Mouse (Mus musculus): ENCODE measurements around the gene Fcgrt. TPM values are rescaled to one million over a fixed set of nuclear protein-coding genes. Genes with fewer than 3 reads are reported as not detected.
A peak's percentile ranks its signal among the peaks of the same experiment; 100 is the strongest.
"Not testable (repeated sequence)": the region's sequence is repeated elsewhere in the genome, so short reads cannot be mapped to it uniquely, and the experiment has no call there.

Fcgrt gene
- polyA plus RNA-seq, 1 experiment from 2014 or later, result 33.9 TPM

GRCm38 (mm10) chr7:45102940-45103585, 588 bp downstream of the Fcgrt start:
- Histone ChIP-seq H3K4me2 (peak overlapping the region; percentile 26), H3K27me3 (no peaks in the 10 kb centered on the region), H3K9ac (no peak overlapping the region), H3K27ac (replicated peaks) (peak overlapping the region; percentile 50; the same call in 1 of the 2 replicates), H3K4me3 (peak overlapping the region; percentile 18; the same call in 1 of the 2 replicates), H3K4me1 (replicated peaks) (no peaks in the 10 kb centered on the region), H3K36me3 (no peaks in the 10 kb centered on the region), H3K9me3 (no peaks in the 10 kb centered on the region)
- WGBS, result 79% methylated on average over 9 of the region's 9 CpGs
- ATAC-seq (ENCODE audit: low FRiP score, low read depth), result no peak

GRCm38 (mm10) chr7:45102441-45102840, 1.2 kb downstream of the Fcgrt start:
- no peak overlapping the region for H3K4me3 ChIP-seq
- H3K36me3 ChIP-seq, result no peaks in the 10 kb centered on the region
- H3K4me2 ChIP-seq, result peak overlapping the region; percentile 26; the same call in 1 of the 2 replicates
- H3K27me3 ChIP-seq, result no peaks in the 10 kb centered on the region
- H3K9me3 ChIP-seq, result no peaks in the 10 kb centered on the region
- no peak overlapping the region for H3K9ac ChIP-seq
- no peak overlapping the region for H3K27ac ChIP-seq (replicated peaks)
- no peaks in the 10 kb centered on the region for H3K4me1 ChIP-seq (replicated peaks)
- 84% methylated on average over 11 of the region's 11 CpGs for WGBS
- no peak for ATAC-seq (ENCODE audit: low FRiP score, low read depth)

GRCm38 (mm10) chr7:45100046-45100445, 3.6 kb downstream of the Fcgrt start:
- H3K36me3 ChIP-seq, result no peaks in the 10 kb centered on the region
- no peak overlapping the region for H3K4me3 ChIP-seq
- H3K4me1 ChIP-seq (replicated peaks), result no peaks in the 10 kb centered on the region
- no peak overlapping the region for H3K9ac ChIP-seq
- H3K27me3 ChIP-seq, result no peaks in the 10 kb centered on the region
- H3K27ac ChIP-seq (replicated peaks), result no peak overlapping the region
- 95% methylated on average over 6 of the region's 6 CpGs for WGBS
- no peak for ATAC-seq (ENCODE audit: low FRiP score, low read depth)
- H3K4me2 ChIP-seq, result no peak overlapping the region
- no peaks in the 10 kb centered on the region for H3K9me3 ChIP-seq

- Histone ChIP-seq H3K27ac (replicated peaks) (no peak overlapping the region), H3K36me3 (no peaks in the 10 kb centered on the region), H3K9ac (no peak overlapping the region), H3K4me2 (no peak overlapping the region), H3K9me3 (no peaks in the 10 kb centered on the region), H3K27me3 (no peaks in the 10 kb centered on the region), H3K4me1 (replicated peaks) (no peaks in the 10 kb centered on the region), H3K4me3 (no peak overlapping the region)
- WGBS, result 87% methylated on average over 8 of the region's 8 CpGs
- no peak for ATAC-seq (ENCODE audit: low FRiP score, low read depth)
Observed at GRCm38 (mm10) chr7:45098541-45099240, 5.0 kb downstream of the Fcgrt start.

GRCm38 (mm10) chr7:45097479-45097878, 6.2 kb downstream of the Fcgrt start:
- Histone ChIP-seq H3K27me3 (no peaks in the 10 kb centered on the region), H3K9me3 (no peaks in the 10 kb centered on the region), H3K4me3 (no peak overlapping the region), H3K4me2 (no peak overlapping the region), H3K9ac (no peak overlapping the region), H3K27ac (replicated peaks) (no peak overlapping the region), H3K4me1 (replicated peaks) (no peaks in the 10 kb centered on the region), H3K36me3 (no peaks in the 10 kb centered on the region)
- WGBS, result 85% methylated on average over 6 of the region's 6 CpGs
- no peak for ATAC-seq (ENCODE audit: low FRiP score, low read depth)

GRCm38 (mm10) chr7:45095965-45096364, 7.7 kb downstream of the Fcgrt start:
- H3K9me3 ChIP-seq; H3K4me1 ChIP-seq (replicated peaks); H3K4me3 ChIP-seq; H3K9ac ChIP-seq; H3K4me2 ChIP-seq; ATAC-seq (ENCODE audit: low FRiP score, low read depth); H3K27me3 ChIP-seq; H3K27ac ChIP-seq (replicated peaks); H3K36me3 ChIP-seq: not testable (repeated sequence)
- 94% methylated on average over 14 of the region's 14 CpGs for WGBS

GRCm38 (mm10) chr7:45095367-45095766, 8.3 kb downstream of the Fcgrt start:
- no peak overlapping the region for H3K4me2 ChIP-seq
- no peak for ATAC-seq (ENCODE audit: low FRiP score, low read depth)
- no peaks in the 10 kb centered on the region for H3K27me3 ChIP-seq
- H3K9ac ChIP-seq, result no peak overlapping the region
- WGBS, result 83% methylated on average over 6 of the region's 6 CpGs
- H3K27ac ChIP-seq (replicated peaks), result no peak overlapping the region
- H3K4me1 ChIP-seq (replicated peaks), result peaks cover 5% of the 10 kb centered on the region; the same call in 1 of the 2 replicates
- H3K4me3 ChIP-seq, result no peak overlapping the region
- no peaks in the 10 kb centered on the region for H3K9me3 ChIP-seq
- no peaks in the 10 kb centered on the region for H3K36me3 ChIP-seq

GRCm38 (mm10) chr7:45094121-45094520, 9.5 kb downstream of the Fcgrt start:
- H3K4me2 ChIP-seq, result no peak overlapping the region
- peaks cover 5% of the 10 kb centered on the region; the same call in 1 of the 2 replicates for H3K4me1 ChIP-seq (replicated peaks)
- no peaks in the 10 kb centered on the region for H3K36me3 ChIP-seq
- WGBS, result 40% methylated on average over 7 of the region's 7 CpGs
- H3K4me3 ChIP-seq, result no peak overlapping the region
- no peaks in the 10 kb centered on the region for H3K9me3 ChIP-seq
- no peak overlapping the region for H3K27ac ChIP-seq (replicated peaks)
- no peak overlapping the region for H3K9ac ChIP-seq
- H3K27me3 ChIP-seq, result no peaks in the 10 kb centered on the region
- no peak for ATAC-seq (ENCODE audit: low FRiP score, low read depth)

- Histone ChIP-seq H3K4me2 (no peak overlapping the region), H3K9me3 (no peaks in the 10 kb centered on the region), H3K9ac (no peak overlapping the region), H3K4me1 (replicated peaks) (peaks cover 5% of the 10 kb centered on the region; the same call in 1 of the 2 replicates), H3K27me3 (no peaks in the 10 kb centered on the region), H3K36me3 (no peaks in the 10 kb centered on the region), H3K4me3 (no peak overlapping the region), H3K27ac (replicated peaks) (no peak overlapping the region)
- no peak for ATAC-seq (ENCODE audit: low FRiP score, low read depth)
- WGBS, result 41% methylated on average over 18 of the region's 18 CpGs
Observed at GRCm38 (mm10) chr7:45093516-45093905, 10.1 kb downstream of the Fcgrt start.

GRCm38 (mm10) chr7:45092828-45093515, 10.7 kb downstream of the Fcgrt start:
- whole genome bisulfite sequencing, result 65% methylated on average over 12 of the region's 12 CpGs
- no peak overlapping the region for H3K27ac ChIP-seq (replicated peaks)
- H3K36me3 ChIP-seq, result no peaks in the 10 kb centered on the region
- H3K4me1 ChIP-seq (replicated peaks), result peaks cover 5% of the 10 kb centered on the region; the same call in 1 of the 2 replicates
- H3K9me3 ChIP-seq, result no peaks in the 10 kb centered on the region
- H3K27me3 ChIP-seq, result no peaks in the 10 kb centered on the region
- no peak for ATAC-seq (ENCODE audit: low FRiP score, low read depth)
- no peak overlapping the region for H3K9ac ChIP-seq
- H3K4me2 ChIP-seq, result no peak overlapping the region
- H3K4me3 ChIP-seq, result no peak overlapping the region

GRCm38 (mm10) chr7:45092048-45092447, 11.6 kb downstream of the Fcgrt start, which contains the start of gene Rcn3:
Gene Rcn3 (minus strand): TSS chr7:45092221.
- peak; percentile 92 for ATAC-seq (ENCODE audit: low FRiP score, low read depth)
- peak within 1 kb of the TSS; percentile 24; the same call in 1 of the 2 replicates for H3K27ac ChIP-seq (replicated peaks)
- under 1% methylated on average over 16 of the region's 16 CpGs for WGBS

More at GRCm38 (mm10) chr7:45092048-45092447, 11.6 kb downstream of the Fcgrt start, which contains the start of gene Rcn3:
- H3K36me3 ChIP-seq, result no peaks in the 10 kb centered on the region
- peak within 1 kb of the TSS; percentile 64 for H3K4me2 ChIP-seq
- H3K9me3 ChIP-seq, result no peaks in the 10 kb centered on the region
- no peaks in the 10 kb centered on the region for H3K27me3 ChIP-seq
- H3K4me3 ChIP-seq, result peak within 1 kb of the TSS; percentile 40
- H3K9ac ChIP-seq, result 0 out of 2 replicates have a peak within 1 kb of the TSS, but pooled peaks have one; percentile 35
- H3K4me1 ChIP-seq (replicated peaks), result peaks cover 5% of the 10 kb centered on the region; the same call in 1 of the 2 replicates

Data from hindbrain, embryonic 15.5 days (tissue).